Mouse (Mus musculus) brain, embryonic 14.5 days (tissue): ENCODE results near the gene Bcor. TPM values are rescaled to one million over a fixed set of nuclear protein-coding genes. Genes with fewer than 3 reads are reported as not detected.
A peak's percentile ranks its signal among the peaks of the same experiment; 100 is the strongest.

Experiments used
- DNase-seq: peaks from one replicate; pipeline ENCODE4 v3.0.0-alpha.2; 2011; ENCODE audit warnings: low read depth
- CTCF ChIP-seq: fragments of 200-500 bp; IDR thresholded peaks from 2 replicates; pipeline ENCODE4 v1.5.1; 2012; ENCODE audit warnings: inconsistent platforms, mild to moderate bottlenecking, moderate library complexity, borderline replicate concordance; ENCODE audit not compliant: insufficient read depth, insufficient read length; ENCODE audit errors: extremely low read depth
- POLR2A ChIP-seq: fragments of 200-500 bp; IDR thresholded peaks from 2 replicates; pipeline ENCODE4 v1.6.1; 2012; ENCODE audit warnings: mild to moderate bottlenecking, inconsistent platforms, borderline replicate concordance; ENCODE audit not compliant: poor library complexity, insufficient read depth, insufficient read length, severe bottlenecking; ENCODE audit errors: extremely low read depth
- polyA plus RNA-seq: library from polyadenylated mRNA; depleted of rRNA; stranded (reverse); fragments of >200 nt; gene quantifications from 2 replicates; pipeline ENCODE4 v1.2.3, GENCODE M21; 2012

Gene Bcor
- polyA plus RNA-seq, 1 experiment = 29.3 TPM

GRCm38 (mm10) chrX:12068978-12069724 lies 91.0 kb downstream of the Bcor start:
- DNase-seq = peak; percentile 93
- TF ChIP-seq POLR2A (no peak), CTCF (0 out of 2 replicates have a peak, but pooled peaks have one; percentile 11)

GRCm38 (mm10) chrX:12067851-12068510 lies 92.2 kb downstream of the Bcor start:
- no peak for TF ChIP-seq POLR2A
- no peak for TF ChIP-seq CTCF
- DNase-seq = peak; percentile 74

GRCm38 (mm10) chrX:12067031-12067430 lies 93.1 kb downstream of the Bcor start:
- no peak for DNase-seq
- no peak for TF ChIP-seq CTCF
- TF ChIP-seq POLR2A = no peak

- TF ChIP-seq POLR2A (no peak), CTCF (no peak)
- DNase-seq = no peak
These were observed 94.4 kb downstream of the Bcor start for GRCm38 (mm10) chrX:12065782-12066181.

GRCm38 (mm10) chrX:12062932-12063260 lies 97.3 kb downstream of the Bcor start:
- no peak for DNase-seq
- TF ChIP-seq POLR2A = no peak
- no peak for TF ChIP-seq CTCF

GRCm38 (mm10) chrX:12062121-12062931 lies 97.8 kb downstream of the Bcor start:
- DNase-seq = peak; percentile 79
- TF ChIP-seq POLR2A = no peak
- no peak for TF ChIP-seq CTCF

GRCm38 (mm10) chrX:12060848-12061247 lies 99.3 kb downstream of the Bcor start:
- TF ChIP-seq POLR2A (no peak), CTCF (no peak)
- no peak for DNase-seq

GRCm38 (mm10) chrX:12057210-12057609 lies 102.9 kb downstream of the Bcor start:
- peak; percentile 50 for DNase-seq
- TF ChIP-seq CTCF (no peak), POLR2A (no peak)

- no peak for TF ChIP-seq POLR2A
- TF ChIP-seq CTCF = no peak
- no peak for DNase-seq
These were observed 106.7 kb downstream of the Bcor start for GRCm38 (mm10) chrX:12053315-12053914.

GRCm38 (mm10) chrX:12052651-12053050 lies 107.5 kb downstream of the Bcor start:
- DNase-seq = no peak
- no peak for TF ChIP-seq POLR2A
- no peak for TF ChIP-seq CTCF

- no peak for DNase-seq
- TF ChIP-seq POLR2A = no peak
- no peak for TF ChIP-seq CTCF
These were observed 111.4 kb downstream of the Bcor start for GRCm38 (mm10) chrX:12048721-12049120.
